Mouse (Mus musculus) thymus, adult 2 months (tissue): ENCODE results near the gene Tchhl1. TPM values are rescaled to one million over a fixed set of nuclear protein-coding genes. Genes with fewer than 3 reads are reported as not detected.
A peak's percentile ranks its signal among the peaks of the same experiment; 100 is the strongest.
"Not testable (repeated sequence)": the region's sequence is repeated elsewhere in the genome, so short reads cannot be mapped to it uniquely, and the experiment has no call there.

ENCODE experiments used
- DNase-seq: peaks from one replicate; pipeline ENCODE4 v3.0.0; 2021
- H3K27ac ChIP-seq: fragments of 200-500 bp; 2 replicates; pipeline ENCODE4 v1.5.1; 2012; ENCODE audit warnings: low read length, control low read depth; ENCODE audit not compliant: control insufficient read depth, insufficient read depth
- H3K27me3 ChIP-seq: fragments of 200-500 bp; 2 replicates; pipeline ENCODE4 v1.6.1; 2012; ENCODE audit warnings: mild to moderate bottlenecking, low read length, moderate library complexity, mixed read lengths; ENCODE audit not compliant: control insufficient read depth, insufficient read depth
- H3K36me3 ChIP-seq: fragments of 200-500 bp; 2 replicates; pipeline ENCODE4 v1.6.1; 2012; ENCODE audit warnings: mild to moderate bottlenecking, low read length, moderate library complexity; ENCODE audit not compliant: control insufficient read depth, insufficient read depth
- H3K4me1 ChIP-seq: fragments of 200-500 bp; replicated peaks from 2 replicates; pipeline ENCODE4 v1.6.1; 2012; ENCODE audit warnings: low read length; ENCODE audit not compliant: control insufficient read depth, insufficient read depth
- H3K4me3 ChIP-seq: fragments of 200-500 bp; 2 replicates; pipeline ENCODE4 v1.5.1; 2012; ENCODE audit warnings: mild to moderate bottlenecking, low read length, control low read depth, moderate library complexity; ENCODE audit not compliant: control insufficient read depth, insufficient read depth
- CTCF ChIP-seq: fragments of 200-500 bp; IDR thresholded peaks from 2 replicates; pipeline ENCODE4 v1.5.1; 2012; ENCODE audit warnings: mild to moderate bottlenecking, control low read depth, low read length, moderate library complexity, borderline replicate concordance; ENCODE audit not compliant: control insufficient read depth, poor library complexity, insufficient read depth; ENCODE audit errors: extremely low read depth
- POLR2A ChIP-seq: fragments of 200-500 bp; IDR thresholded peaks from 2 replicates; pipeline ENCODE4 v1.6.1; 2012; ENCODE audit warnings: mild to moderate bottlenecking, low read length, control low read depth, moderate library complexity; ENCODE audit not compliant: control insufficient read depth, poor library complexity, insufficient read depth; ENCODE audit errors: extremely low read depth
- WGBS: fragments of 180-500 bp; shearing (Covaris S2); methylation state at CpG from one replicate; pipeline ENCODE4 v1.1.7; 2018; 5-methylcytosine and 5-hydroxymethylcytosine counted together
- polyA plus RNA-seq: library from polyadenylated mRNA; depleted of rRNA; stranded (reverse); fragments of >200 nt; gene quantifications from 2 replicates; pipeline ENCODE4 v1.2.3, GENCODE M21; 2012

The Tchhl1 gene
- polyA plus RNA-seq, 1 experiment: not detected

- Histone ChIP-seq H3K4me1 (no peaks in the 10 kb centered on the region), H3K4me3 (no peak overlapping the region), H3K36me3 (no peaks in the 10 kb centered on the region), H3K27me3 (no peaks in the 10 kb centered on the region), H3K27ac (no peak overlapping the region)
- TF ChIP-seq CTCF: no peak
- no peak for TF ChIP-seq POLR2A
- 82% methylated on average over 2 of the region's 2 CpGs for WGBS
- DNase-seq: no peak
Measured at GRCm38 (mm10) chr3:93481982-93482616, 13.5 kb downstream of the Tchhl1 start.

GRCm38 (mm10) chr3:93485611-93486010 lies 17.1 kb downstream of the Tchhl1 start:
- WGBS: 89% methylated on average over 3 of the region's 3 CpGs
- no peaks in the 10 kb centered on the region for H3K36me3 ChIP-seq
- DNase-seq: no peak
- no peaks in the 10 kb centered on the region for H3K4me1 ChIP-seq
- TF ChIP-seq POLR2A (no peak), CTCF (no peak)
- no peak overlapping the region for H3K27ac ChIP-seq
- H3K4me3 ChIP-seq: no peak overlapping the region
- no peaks in the 10 kb centered on the region for H3K27me3 ChIP-seq

- Histone ChIP-seq H3K27me3 (no peaks in the 10 kb centered on the region), H3K36me3 (no peaks in the 10 kb centered on the region), H3K4me1 (no peaks in the 10 kb centered on the region), H3K4me3 (no peak overlapping the region), H3K27ac (no peak overlapping the region)
- TF ChIP-seq POLR2A: no peak
- TF ChIP-seq CTCF: no peak
- no peak for DNase-seq
- 91% methylated on average over 2 of the region's 2 CpGs for WGBS
Measured at GRCm38 (mm10) chr3:93488541-93488940, 20.0 kb downstream of the Tchhl1 start.

GRCm38 (mm10) chr3:93492176-93492575 lies 23.6 kb downstream of the Tchhl1 start:
- DNase-seq: no peak
- Histone ChIP-seq H3K36me3 (no peaks in the 10 kb centered on the region), H3K4me3 (no peak overlapping the region), H3K27me3 (no peaks in the 10 kb centered on the region), H3K4me1 (no peaks in the 10 kb centered on the region), H3K27ac (no peak overlapping the region)
- 89% methylated on average over 3 of the region's 3 CpGs for WGBS
- TF ChIP-seq POLR2A: no peak
- TF ChIP-seq CTCF: no peak

GRCm38 (mm10) chr3:93493992-93494391 lies 25.4 kb downstream of the Tchhl1 start:
- H3K4me3 ChIP-seq: no peak overlapping the region
- no peaks in the 10 kb centered on the region for H3K4me1 ChIP-seq
- H3K27ac ChIP-seq: no peak overlapping the region
- WGBS: 5% methylated on average over 4 of the region's 4 CpGs
- no peak for TF ChIP-seq POLR2A
- no peak for TF ChIP-seq CTCF
- DNase-seq: peak; percentile 50
- H3K36me3 ChIP-seq: no peaks in the 10 kb centered on the region
- no peaks in the 10 kb centered on the region for H3K27me3 ChIP-seq

DNA sequence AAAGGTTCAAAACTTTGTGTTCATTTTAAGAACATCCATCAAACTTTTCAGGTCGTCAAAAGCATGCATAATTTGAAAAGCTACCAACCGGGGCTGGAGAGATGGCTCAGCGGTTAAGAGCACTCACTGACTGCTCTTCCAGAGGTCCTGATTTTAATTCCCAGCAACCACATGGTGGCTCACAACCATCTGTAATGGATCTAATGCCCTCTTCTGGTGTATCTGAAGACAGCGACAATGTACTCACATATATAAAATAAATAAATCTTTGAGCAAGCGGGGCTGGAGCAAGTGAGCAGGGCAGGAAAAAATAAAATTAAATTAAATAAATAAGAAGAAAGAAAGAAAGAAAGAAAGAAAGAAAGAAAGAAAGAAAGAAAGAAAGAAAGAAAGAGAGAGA lies 26.2 kb downstream of the Tchhl1 start:
- 48% methylated on average over 5 of the region's 5 CpGs for WGBS
- H3K36me3 ChIP-seq, H3K27me3 ChIP-seq, H3K4me1 ChIP-seq, H3K4me3 ChIP-seq, H3K27ac ChIP-seq, DNase-seq: not testable (repeated sequence)

DNA sequence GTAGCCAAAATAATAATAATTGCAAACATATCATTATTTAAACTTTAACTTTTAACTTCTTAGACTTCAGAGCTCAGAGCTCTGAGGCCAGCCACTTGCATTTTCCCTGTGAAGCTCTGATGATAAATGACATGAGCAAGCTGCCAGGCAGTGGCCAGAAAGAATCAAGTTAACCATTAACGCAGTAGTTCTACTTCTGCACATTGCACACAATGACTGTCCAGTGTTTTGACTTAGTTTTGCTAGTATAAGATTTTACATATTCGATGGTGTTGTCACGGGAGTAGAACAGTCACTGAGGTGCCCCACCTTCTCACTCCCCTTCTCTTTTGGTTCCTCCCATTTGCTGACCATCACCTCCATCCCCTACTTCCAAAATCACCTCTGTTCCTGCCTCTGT lies 28.6 kb downstream of the Tchhl1 start:
- no peak overlapping the region for H3K4me3 ChIP-seq
- no peak overlapping the region for H3K27ac ChIP-seq
- 92% methylated on average over 3 of the region's 3 CpGs for WGBS
- H3K4me1 ChIP-seq: no peaks in the 10 kb centered on the region
- DNase-seq: no peak
- no peak for TF ChIP-seq CTCF
- no peak for TF ChIP-seq POLR2A
- no peaks in the 10 kb centered on the region for H3K36me3 ChIP-seq
- H3K27me3 ChIP-seq: no peaks in the 10 kb centered on the region
